Mouse (Mus musculus): Measurements from ENCODE around the gene Ipmk. TPM values are rescaled to one million over a fixed set of nuclear protein-coding genes. Genes with fewer than 3 reads are reported as not detected.

Gene Ipmk
- polyA plus RNA-seq, 1 experiment from 2014 or later = 8.4 TPM

- Histone ChIP-seq H3K36me3 (no peaks in the 10 kb centered on the region), H3K4me2 (no peak overlapping the region), H3K9me3 (no peaks in the 10 kb centered on the region), H3K9ac (no peak overlapping the region), H3K4me3 (no peak overlapping the region), H3K27ac (no peak overlapping the region), H3K4me1 (no peaks in the 10 kb centered on the region), H3K27me3 (no peaks in the 10 kb centered on the region)
- ATAC-seq (ENCODE audit: insufficient number of reproducible peaks, low FRiP score, low TSS enrichment, low read depth) = no peak
- 78% methylated on average over 5 of the region's 5 CpGs for WGBS
These were observed 58.1 kb downstream of the Ipmk start for GRCm38 (mm10) chr10:71405523-71406217.

- H3K4me1 ChIP-seq = no peaks in the 10 kb centered on the region
- H3K4me3 ChIP-seq = no peak overlapping the region
- ATAC-seq (ENCODE audit: insufficient number of reproducible peaks, low FRiP score, low TSS enrichment, low read depth) = no peak
- H3K27me3 ChIP-seq = no peaks in the 10 kb centered on the region
- H3K9me3 ChIP-seq = no peaks in the 10 kb centered on the region
- no peak overlapping the region for H3K4me2 ChIP-seq
- 61% methylated on average over 5 of the region's 5 CpGs for WGBS
- no peak overlapping the region for H3K27ac ChIP-seq
- no peak overlapping the region for H3K9ac ChIP-seq
- no peaks in the 10 kb centered on the region for H3K36me3 ChIP-seq
These were observed 62.4 kb downstream of the Ipmk start for GRCm38 (mm10) chr10:71409948-71410347.

GRCm38 (mm10) chr10:71413401-71413800 is 65.8 kb downstream of the Ipmk start:
- Histone ChIP-seq H3K4me1 (no peaks in the 10 kb centered on the region), H3K4me3 (no peak overlapping the region), H3K36me3 (no peaks in the 10 kb centered on the region), H3K4me2 (no peak overlapping the region), H3K27ac (no peak overlapping the region), H3K27me3 (no peaks in the 10 kb centered on the region), H3K9me3 (no peaks in the 10 kb centered on the region), H3K9ac (no peak overlapping the region)
- ATAC-seq (ENCODE audit: insufficient number of reproducible peaks, low FRiP score, low TSS enrichment, low read depth) = no peak
- WGBS = 76% methylated on average over 12 of the region's 12 CpGs

- no peaks in the 10 kb centered on the region for H3K27me3 ChIP-seq
- 53% methylated on average over 5 of the region's 5 CpGs for WGBS
- no peak overlapping the region for H3K9ac ChIP-seq
- no peaks in the 10 kb centered on the region for H3K36me3 ChIP-seq
- H3K4me1 ChIP-seq = no peaks in the 10 kb centered on the region
- H3K4me3 ChIP-seq = no peak overlapping the region
- ATAC-seq (ENCODE audit: insufficient number of reproducible peaks, low FRiP score, low TSS enrichment, low read depth) = no peak
- no peak overlapping the region for H3K27ac ChIP-seq
- no peak overlapping the region for H3K4me2 ChIP-seq
- no peaks in the 10 kb centered on the region for H3K9me3 ChIP-seq
These were observed 74.0 kb downstream of the Ipmk start for GRCm38 (mm10) chr10:71421531-71421930.

- H3K27me3 ChIP-seq = no peaks in the 10 kb centered on the region
- no peak overlapping the region for H3K9ac ChIP-seq
- H3K4me2 ChIP-seq = no peak overlapping the region
- no peaks in the 10 kb centered on the region for H3K9me3 ChIP-seq
- no peaks in the 10 kb centered on the region for H3K4me1 ChIP-seq
- WGBS = 40% methylated on average over 14 of the region's 14 CpGs
- H3K27ac ChIP-seq = no peak overlapping the region
- H3K36me3 ChIP-seq = no peaks in the 10 kb centered on the region
- no peak overlapping the region for H3K4me3 ChIP-seq
- no peak for ATAC-seq (ENCODE audit: insufficient number of reproducible peaks, low FRiP score, low TSS enrichment, low read depth)
These were observed 74.8 kb downstream of the Ipmk start for GRCm38 (mm10) chr10:71422047-71423037.

GRCm38 (mm10) chr10:71426740-71427139 is 79.2 kb downstream of the Ipmk start:
- Histone ChIP-seq H3K4me2 (no peak overlapping the region), H3K4me3 (no peak overlapping the region), H3K4me1 (no peaks in the 10 kb centered on the region), H3K27me3 (no peaks in the 10 kb centered on the region), H3K27ac (no peak overlapping the region), H3K36me3 (no peaks in the 10 kb centered on the region), H3K9ac (no peak overlapping the region), H3K9me3 (no peaks in the 10 kb centered on the region)
- no peak for ATAC-seq (ENCODE audit: insufficient number of reproducible peaks, low FRiP score, low TSS enrichment, low read depth)
- WGBS = 76% methylated on average over 6 of the region's 6 CpGs

- no peak overlapping the region for H3K4me3 ChIP-seq
- no peaks in the 10 kb centered on the region for H3K9me3 ChIP-seq
- H3K4me1 ChIP-seq = no peaks in the 10 kb centered on the region
- no peak overlapping the region for H3K4me2 ChIP-seq
- H3K27ac ChIP-seq = no peak overlapping the region
- H3K27me3 ChIP-seq = no peaks in the 10 kb centered on the region
- no peak for ATAC-seq (ENCODE audit: insufficient number of reproducible peaks, low FRiP score, low TSS enrichment, low read depth)
- WGBS = 76% methylated on average over 10 of the region's 10 CpGs
- H3K9ac ChIP-seq = no peak overlapping the region
- no peaks in the 10 kb centered on the region for H3K36me3 ChIP-seq
These were observed 79.8 kb downstream of the Ipmk start for GRCm38 (mm10) chr10:71427381-71427780.

- no peaks in the 10 kb centered on the region for H3K9me3 ChIP-seq
- H3K9ac ChIP-seq = no peak overlapping the region
- no peak overlapping the region for H3K27ac ChIP-seq
- H3K27me3 ChIP-seq = no peaks in the 10 kb centered on the region
- no peaks in the 10 kb centered on the region for H3K4me1 ChIP-seq
- no peak overlapping the region for H3K4me2 ChIP-seq
- no peak for ATAC-seq (ENCODE audit: insufficient number of reproducible peaks, low FRiP score, low TSS enrichment, low read depth)
- no peak overlapping the region for H3K4me3 ChIP-seq
- WGBS = 59% methylated on average over 13 of the region's 13 CpGs
- no peaks in the 10 kb centered on the region for H3K36me3 ChIP-seq
These were observed 80.8 kb downstream of the Ipmk start for GRCm38 (mm10) chr10:71428246-71428864.

- ATAC-seq (ENCODE audit: insufficient number of reproducible peaks, low FRiP score, low TSS enrichment, low read depth) = no peak
- Histone ChIP-seq H3K27ac (no peak overlapping the region), H3K9ac (no peak overlapping the region), H3K4me3 (no peak overlapping the region), H3K36me3 (no peaks in the 10 kb centered on the region), H3K4me1 (no peaks in the 10 kb centered on the region), H3K27me3 (no peaks in the 10 kb centered on the region), H3K4me2 (no peak overlapping the region), H3K9me3 (no peaks in the 10 kb centered on the region)
- WGBS = 88% methylated on average over 6 of the region's 6 CpGs
These were observed 83.1 kb downstream of the Ipmk start for GRCm38 (mm10) chr10:71430661-71431060.

- no peaks in the 10 kb centered on the region for H3K27me3 ChIP-seq
- H3K4me2 ChIP-seq = no peak overlapping the region
- H3K36me3 ChIP-seq = no peaks in the 10 kb centered on the region
- no peak overlapping the region for H3K9ac ChIP-seq
- no peaks in the 10 kb centered on the region for H3K4me1 ChIP-seq
- H3K27ac ChIP-seq = no peak overlapping the region
- no peaks in the 10 kb centered on the region for H3K9me3 ChIP-seq
- H3K4me3 ChIP-seq = no peak overlapping the region
- no peak for ATAC-seq (ENCODE audit: insufficient number of reproducible peaks, low FRiP score, low TSS enrichment, low read depth)
These were observed 95.5 kb downstream of the Ipmk start for GRCm38 (mm10) chr10:71443086-71443485.

- Histone ChIP-seq H3K9me3 (no peaks in the 10 kb centered on the region), H3K27ac (no peak overlapping the region), H3K9ac (no peak overlapping the region), H3K4me1 (no peaks in the 10 kb centered on the region), H3K36me3 (no peaks in the 10 kb centered on the region), H3K4me2 (no peak overlapping the region), H3K4me3 (no peak overlapping the region), H3K27me3 (no peaks in the 10 kb centered on the region)
- 70% methylated on average over 8 of the region's 8 CpGs for WGBS
- no peak for ATAC-seq (ENCODE audit: insufficient number of reproducible peaks, low FRiP score, low TSS enrichment, low read depth)
These were observed 100.1 kb downstream of the Ipmk start for GRCm38 (mm10) chr10:71447661-71448060.

GRCm38 (mm10) chr10:71448284-71448683 is 100.7 kb downstream of the Ipmk start:
- no peak for ATAC-seq (ENCODE audit: insufficient number of reproducible peaks, low FRiP score, low TSS enrichment, low read depth)
- no peaks in the 10 kb centered on the region for H3K9me3 ChIP-seq
- WGBS = 83% methylated on average over 5 of the region's 5 CpGs

More at GRCm38 (mm10) chr10:71448284-71448683, 100.7 kb downstream of the Ipmk start:
- Histone ChIP-seq H3K27me3 (no peaks in the 10 kb centered on the region), H3K4me1 (no peaks in the 10 kb centered on the region), H3K36me3 (no peaks in the 10 kb centered on the region), H3K9ac (no peak overlapping the region), H3K4me2 (no peak overlapping the region), H3K4me3 (no peak overlapping the region), H3K27ac (no peak overlapping the region)

All from limb, embryonic 15.5 days (tissue).